Mouse (Mus musculus): ENCODE results near the gene Pcnx. TPM values are rescaled to one million over a fixed set of nuclear protein-coding genes. Genes with fewer than 3 reads are reported as not detected.

Pcnx gene
- polyA plus RNA-seq, 1 experiment from 2014 or later, result 5.1 TPM

DNA sequence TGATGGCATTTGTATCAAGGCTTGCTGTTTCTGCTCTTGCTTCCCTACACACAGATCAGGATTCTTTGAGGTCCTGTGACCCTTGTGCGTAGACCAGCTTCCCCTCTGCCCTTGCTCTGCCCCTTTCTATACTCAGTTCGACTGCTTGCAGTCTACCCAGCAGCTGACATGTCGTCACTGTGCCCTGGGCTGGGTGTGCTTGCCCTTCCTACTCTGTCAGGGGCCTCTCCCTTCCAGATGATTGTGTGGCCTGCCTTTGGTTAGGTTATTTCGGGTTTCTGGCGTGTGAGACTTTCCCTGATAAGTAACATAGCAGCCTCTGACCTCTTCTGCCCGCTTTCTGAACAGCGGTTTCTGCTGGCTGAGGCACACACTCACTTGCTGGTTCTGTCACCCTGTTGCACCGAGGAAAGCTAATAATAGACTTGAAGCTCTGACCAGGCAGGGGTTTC is 2.6 kb downstream of the Pcnx start:
- 33% methylated on average over 8 of the region's 8 CpGs for WGBS
- DNase-seq (ENCODE audit: low spot score) (peak; percentile 59), ATAC-seq (ENCODE audit: low FRiP score, low TSS enrichment) (peak; percentile 49)
- no peak overlapping the region for H3K4me3 ChIP-seq (ENCODE audit: low read depth, low read length)
- H3K27ac ChIP-seq (replicated peaks), result no peak overlapping the region
- H3K4me1 ChIP-seq (replicated peaks; ENCODE audit: control insufficient read depth, insufficient read depth), result 0 out of 2 replicates have a peak, but pooled peaks cover 6% of the 10 kb centered on the region
- H3K4me2 ChIP-seq (replicated peaks; ENCODE audit: low read depth), result peak overlapping the region; percentile 73
- no peaks in the 10 kb centered on the region for H3K36me3 ChIP-seq (ENCODE audit: control insufficient read depth, insufficient read depth, low read length)
- no peak overlapping the region for H3K9ac ChIP-seq (ENCODE audit: low read length)
- no peaks in the 10 kb centered on the region for H3K9me3 ChIP-seq (ENCODE audit: control insufficient read depth, low read length)
- TF ChIP-seq CTCF (IDR thresholded peaks at IDR 0.05; ENCODE audit: low read depth) (no peak), EP300 (optimal IDR thresholded peaks at IDR 0.05) (no peak)
- H3K27me3 ChIP-seq (ENCODE audit: control insufficient read depth, insufficient read depth, low read length), result no peaks in the 10 kb centered on the region

DNA sequence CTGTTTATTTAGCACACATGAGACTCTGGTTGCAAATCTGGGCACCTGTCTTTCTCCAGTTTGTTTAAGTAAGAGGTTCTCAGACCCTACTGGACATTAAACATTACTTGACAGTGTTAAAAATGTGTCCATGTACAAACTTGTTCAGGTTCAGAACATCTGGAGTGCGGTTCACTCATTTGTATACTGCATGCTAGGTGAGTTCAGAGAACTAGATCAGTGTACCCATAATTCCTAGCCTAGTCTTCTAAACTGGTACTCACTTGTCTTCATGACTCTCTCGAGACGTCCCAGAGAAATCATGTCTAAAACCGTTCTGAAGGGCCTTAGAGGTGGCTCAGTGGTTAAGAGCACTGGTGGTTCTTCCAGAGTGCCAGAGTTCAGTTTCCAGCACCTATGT is 4.1 kb downstream of the Pcnx start:
- ATAC-seq (ENCODE audit: low FRiP score, low TSS enrichment) (no peak), DNase-seq (ENCODE audit: low spot score) (no peak)
- 73% methylated on average over 4 of the region's 4 CpGs for WGBS
- Histone ChIP-seq H3K4me3 (ENCODE audit: low read depth, low read length) (no peak overlapping the region), H3K36me3 (ENCODE audit: control insufficient read depth, insufficient read depth, low read length) (no peaks in the 10 kb centered on the region), H3K27me3 (ENCODE audit: control insufficient read depth, insufficient read depth, low read length) (no peaks in the 10 kb centered on the region), H3K4me1 (replicated peaks; ENCODE audit: control insufficient read depth, insufficient read depth) (no peaks in the 10 kb centered on the region), H3K4me2 (replicated peaks; ENCODE audit: low read depth) (no peak overlapping the region), H3K27ac (replicated peaks) (no peak overlapping the region), H3K9ac (ENCODE audit: low read length) (no peak overlapping the region), H3K9me3 (ENCODE audit: control insufficient read depth, low read length) (no peaks in the 10 kb centered on the region)
- TF ChIP-seq CTCF (IDR thresholded peaks at IDR 0.05; ENCODE audit: low read depth), result no peak
- no peak for TF ChIP-seq EP300 (optimal IDR thresholded peaks at IDR 0.05)

DNA sequence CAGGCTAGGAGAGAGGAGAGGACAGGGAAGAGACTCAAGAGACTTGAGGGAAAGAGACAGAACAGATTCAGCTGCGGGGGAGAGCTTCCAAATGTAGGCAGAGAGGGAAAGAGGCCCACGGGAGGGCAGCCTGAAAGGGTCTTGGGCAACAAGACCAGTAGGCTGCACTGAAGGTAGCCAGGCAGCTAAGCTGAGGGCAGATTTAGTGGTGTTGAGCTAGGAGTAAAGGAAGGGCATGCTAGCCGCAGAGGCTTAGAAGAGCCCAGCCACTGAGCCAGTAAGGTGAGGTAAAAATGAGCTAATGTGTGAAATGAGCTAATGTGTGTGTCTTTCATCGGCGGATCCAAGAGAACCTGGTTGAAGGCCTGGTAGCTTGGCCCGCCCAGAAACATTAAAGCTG is 5.4 kb downstream of the Pcnx start:
- TF ChIP-seq CTCF (IDR thresholded peaks at IDR 0.05; ENCODE audit: low read depth) (no peak), EP300 (optimal IDR thresholded peaks at IDR 0.05) (no peak)
- Histone ChIP-seq H3K9me3 (ENCODE audit: control insufficient read depth, low read length) (no peaks in the 10 kb centered on the region), H3K36me3 (ENCODE audit: control insufficient read depth, insufficient read depth, low read length) (no peaks in the 10 kb centered on the region), H3K27ac (replicated peaks) (no peak overlapping the region), H3K4me2 (replicated peaks; ENCODE audit: low read depth) (no peak overlapping the region), H3K4me1 (replicated peaks; ENCODE audit: control insufficient read depth, insufficient read depth) (no peaks in the 10 kb centered on the region), H3K4me3 (ENCODE audit: low read depth, low read length) (no peak overlapping the region), H3K27me3 (ENCODE audit: control insufficient read depth, insufficient read depth, low read length) (no peaks in the 10 kb centered on the region), H3K9ac (ENCODE audit: low read length) (no peak overlapping the region)
- ATAC-seq (ENCODE audit: low FRiP score, low TSS enrichment) (no peak), DNase-seq (ENCODE audit: low spot score) (no peak)
- WGBS, result 87% methylated on average over 6 of the region's 6 CpGs

DNA sequence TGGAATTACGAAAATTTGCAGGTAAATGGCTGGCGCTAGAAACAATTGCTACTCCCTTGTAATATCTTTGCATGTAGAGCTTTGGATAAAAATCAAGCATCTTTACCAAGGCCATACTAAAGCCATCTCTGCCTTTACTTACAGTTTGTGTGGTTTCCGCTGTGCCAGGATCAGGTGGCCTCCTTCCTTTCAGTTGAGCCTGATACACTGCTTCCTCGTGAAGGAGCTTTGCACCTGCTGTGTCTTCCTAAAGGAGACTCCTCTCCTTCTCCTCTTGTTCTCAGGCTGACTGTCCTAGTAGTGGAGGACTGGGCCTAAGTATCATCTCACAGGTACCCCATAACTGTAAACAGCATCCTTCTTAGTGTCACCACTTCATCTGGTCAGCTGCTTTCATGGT is 7.5 kb downstream of the Pcnx start:
- H3K4me1 ChIP-seq (replicated peaks; ENCODE audit: control insufficient read depth, insufficient read depth), result 0 out of 2 replicates have a peak, but pooled peaks cover 2% of the 10 kb centered on the region
- H3K27ac ChIP-seq (replicated peaks), result no peak overlapping the region
- H3K36me3 ChIP-seq (ENCODE audit: control insufficient read depth, insufficient read depth, low read length), result no peaks in the 10 kb centered on the region
- no peaks in the 10 kb centered on the region for H3K27me3 ChIP-seq (ENCODE audit: control insufficient read depth, insufficient read depth, low read length)
- WGBS, result 88% methylated on average over 4 of the region's 4 CpGs
- no peak overlapping the region for H3K4me2 ChIP-seq (replicated peaks; ENCODE audit: low read depth)
- TF ChIP-seq CTCF (IDR thresholded peaks at IDR 0.05; ENCODE audit: low read depth), result no peak
- TF ChIP-seq EP300 (optimal IDR thresholded peaks at IDR 0.05), result no peak
- H3K9me3 ChIP-seq (ENCODE audit: control insufficient read depth, low read length), result no peaks in the 10 kb centered on the region
- no peak for ATAC-seq (ENCODE audit: low FRiP score, low TSS enrichment)
- no peak overlapping the region for H3K4me3 ChIP-seq (ENCODE audit: low read depth, low read length)
- no peak overlapping the region for H3K9ac ChIP-seq (ENCODE audit: low read length)
- no peak for DNase-seq (ENCODE audit: low spot score)

DNA sequence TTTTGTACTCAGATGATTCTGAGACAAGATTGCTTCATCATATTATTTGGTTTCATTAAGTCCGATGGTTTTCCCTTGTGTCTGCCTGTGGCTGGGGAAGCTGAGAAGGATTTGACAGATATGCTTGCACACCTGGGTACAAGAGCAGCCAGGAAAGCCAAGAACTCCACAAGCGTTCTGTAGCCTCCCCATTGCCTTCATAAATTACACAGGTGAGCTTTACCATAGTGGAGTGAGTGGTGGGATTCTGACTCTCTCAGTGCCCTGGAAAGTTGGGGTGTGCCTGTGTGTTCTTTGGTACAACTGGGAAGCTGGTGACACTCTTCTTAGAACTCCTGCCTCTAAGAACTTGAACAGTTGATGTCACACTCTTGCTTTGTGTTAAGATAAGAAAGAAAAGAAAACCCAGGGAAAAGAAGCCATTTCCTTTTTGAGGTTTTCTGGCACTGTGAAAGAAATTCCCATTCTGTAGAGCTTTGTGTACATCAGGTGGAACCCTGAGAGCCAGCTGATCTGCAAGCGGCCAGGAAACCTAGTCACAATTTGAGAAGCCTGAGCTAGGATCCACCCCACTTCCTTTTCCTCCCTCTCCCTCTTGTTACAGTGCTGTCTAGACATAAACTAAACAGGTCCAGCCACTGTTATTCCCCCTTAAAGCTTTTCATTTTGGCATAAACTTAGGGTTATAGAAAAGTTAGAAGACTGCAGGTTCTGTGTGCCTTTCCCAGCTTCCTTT is 9.6 kb downstream of the Pcnx start:
- DNase-seq (ENCODE audit: low spot score), result no peak
- Histone ChIP-seq H3K36me3 (ENCODE audit: control insufficient read depth, insufficient read depth, low read length) (no peaks in the 10 kb centered on the region), H3K27me3 (ENCODE audit: control insufficient read depth, insufficient read depth, low read length) (no peaks in the 10 kb centered on the region), H3K4me3 (ENCODE audit: low read depth, low read length) (no peak overlapping the region), H3K4me1 (replicated peaks; ENCODE audit: control insufficient read depth, insufficient read depth) (0 out of 2 replicates have a peak, but pooled peaks cover 2% of the 10 kb centered on the region), H3K4me2 (replicated peaks; ENCODE audit: low read depth) (0 out of 2 replicates have a peak overlapping the region, but pooled peaks have one; percentile 8), H3K27ac (replicated peaks) (no peak overlapping the region), H3K9ac (ENCODE audit: low read length) (no peak overlapping the region), H3K9me3 (ENCODE audit: control insufficient read depth, low read length) (no peaks in the 10 kb centered on the region)
- 47% methylated on average over 3 of the region's 3 CpGs for WGBS
- no peak for ATAC-seq (ENCODE audit: low FRiP score, low TSS enrichment)
- TF ChIP-seq EP300 (optimal IDR thresholded peaks at IDR 0.05), result no peak
- no peak for TF ChIP-seq CTCF (IDR thresholded peaks at IDR 0.05; ENCODE audit: low read depth)

DNA sequence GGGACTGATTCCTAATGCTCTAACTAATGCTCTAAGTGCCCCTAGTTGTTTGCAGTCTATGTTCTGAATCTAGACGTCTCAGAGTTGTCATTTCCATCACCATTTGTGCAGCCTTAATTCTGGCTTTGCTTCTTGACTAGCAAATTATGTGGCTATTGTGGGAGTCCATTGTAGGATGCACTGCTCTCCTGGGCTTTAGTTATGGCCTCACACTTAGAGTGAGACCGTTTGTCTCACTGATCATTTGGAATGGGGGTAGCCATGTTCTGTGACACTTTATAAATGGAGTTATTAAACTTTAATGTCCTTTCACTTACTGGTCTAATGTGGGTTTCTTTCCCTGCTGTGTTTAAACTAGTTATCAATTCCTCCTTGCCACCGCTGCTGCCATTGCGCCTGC is 13.5 kb downstream of the Pcnx start:
- H3K9ac ChIP-seq (ENCODE audit: low read length), result no peak overlapping the region
- H3K27me3 ChIP-seq (ENCODE audit: control insufficient read depth, insufficient read depth, low read length), result no peaks in the 10 kb centered on the region
- 0 out of 2 replicates have a peak, but pooled peaks cover 2% of the 10 kb centered on the region for H3K4me1 ChIP-seq (replicated peaks; ENCODE audit: control insufficient read depth, insufficient read depth)
- 65% methylated on average over 4 of the region's 4 CpGs for WGBS
- no peak overlapping the region for H3K4me2 ChIP-seq (replicated peaks; ENCODE audit: low read depth)
- no peak overlapping the region for H3K27ac ChIP-seq (replicated peaks)
- H3K4me3 ChIP-seq (ENCODE audit: low read depth, low read length), result no peak overlapping the region
- H3K9me3 ChIP-seq (ENCODE audit: control insufficient read depth, low read length), result no peaks in the 10 kb centered on the region
- no peaks in the 10 kb centered on the region for H3K36me3 ChIP-seq (ENCODE audit: control insufficient read depth, insufficient read depth, low read length)
- no peak for DNase-seq (ENCODE audit: low spot score)
- no peak for TF ChIP-seq EP300 (optimal IDR thresholded peaks at IDR 0.05)
- no peak for TF ChIP-seq CTCF (IDR thresholded peaks at IDR 0.05; ENCODE audit: low read depth)
- ATAC-seq (ENCODE audit: low FRiP score, low TSS enrichment), result no peak

All from stomach, postnatal 0 days (tissue).